Comparison of ENCODE assay signal across 26 mouse cellular contexts in genomic region chr15:67408871-67409559, GRCm38 (mm10).
DNase-seq lines count a peak whose midpoint lies in the region; ATAC-seq and TF ChIP-seq lines count a peak whose summit lies in the region.
"Had no signal": no experiment of that assay in that cellular context is flagged by ENCODE, and none has a peak within 500 bp of the region (broad histone marks: within the 10 kb centered on the region; RNA-seq: fewer than 3 reads in every experiment).

No protein-coding gene starts in this region.

- no peaks in the 10 kb centered on the region for H3K27me3 ChIP-seq in kidney, postnatal 0 days (ENCODE audit: insufficient read depth, low read length)
- no peaks in the 10 kb centered on the region for H3K27me3 ChIP-seq in kidney, adult 2 months (replicated peaks; ENCODE audit: control insufficient read depth, insufficient read depth, low read length)
- H3K27me3 ChIP-seq in lung, postnatal 0 days (replicated peaks; ENCODE audit: insufficient read depth, low read length): no peaks in the 10 kb centered on the region
- H3K27me3 ChIP-seq: forebrain, embryonic 15.5 days; heart, embryonic 12.5 days; kidney, embryonic 15.5 days; liver, embryonic 15.5 days had no signal

- H3K27ac ChIP-seq in kidney, postnatal 0 days: no peak overlapping the region
- H3K27ac ChIP-seq in kidney, adult 2 months (ENCODE audit: insufficient read depth, low read depth, low read length): no peak overlapping the region
- H3K27ac ChIP-seq in lung, postnatal 0 days (ENCODE audit: low read length): no peak overlapping the region
- H3K27ac ChIP-seq: embryonic facial prominence, embryonic 10.5 days; forebrain, embryonic 15.5 days; hindbrain, embryonic 10.5 days; kidney, embryonic 15.5 days; layer of hippocampus, adult 2 months; limb, embryonic 10.5 days; liver, embryonic 15.5 days; stomach, postnatal 0 days had no signal

- TF ChIP-seq CTCF in kidney, postnatal 0 days (IDR thresholded peaks at IDR 0.05; ENCODE audit: low read depth): no peak
- TF ChIP-seq CTCF in kidney, adult 2 months (conservative IDR thresholded peaks at IDR 0.05; ENCODE audit: insufficient read depth, insufficient read length, low read depth, low read length): no peak
- no peak for TF ChIP-seq CTCF in lung, postnatal 0 days (IDR thresholded peaks at IDR 0.05)

- ATAC-seq in kidney, postnatal 0 days (replicated peaks; ENCODE audit: low FRiP score, low read depth): no peak
- peak; percentile 37; the same call in 1 of the 2 replicates for ATAC-seq in lung, postnatal 0 days
- ATAC-seq: forebrain, embryonic 15.5 days; hindbrain, embryonic 16.5 days; intestine, embryonic 16.5 days had no signal

- no peak for TF ChIP-seq EP300 in lung, postnatal 0 days (IDR thresholded peaks at IDR 0.05)

- H3K4me1 ChIP-seq in kidney, postnatal 0 days (replicated peaks; ENCODE audit: insufficient read depth, low read length): no peaks in the 10 kb centered on the region
- no peaks in the 10 kb centered on the region for H3K4me1 ChIP-seq in kidney, adult 2 months (ENCODE audit: control insufficient read depth, insufficient read depth, low read length)
- H3K4me1 ChIP-seq in lung, postnatal 0 days (ENCODE audit: insufficient read depth, low read depth, low read length): no peaks in the 10 kb centered on the region
- H3K4me1 ChIP-seq: forebrain, embryonic 15.5 days; kidney, embryonic 15.5 days had no signal

- 60% methylated on average over 9 of the region's 9 CpGs for WGBS in kidney, postnatal 0 days
- whole genome bisulfite sequencing in kidney, adult 2 months: 60% methylated on average over 9 of the region's 9 CpGs
- WGBS in lung, postnatal 0 days: 50% methylated on average over 9 of the region's 9 CpGs

- peak; percentile 53 for DNase-seq in kidney, postnatal 0 days (ENCODE audit: low spot score)
- DNase-seq in kidney, adult 2 months: no peak
- no peak for DNase-seq in lung, postnatal 0 days (ENCODE audit: low spot score)
- no peak for DNase-seq in lung, postnatal 14 days
- peak; percentile 12 for DNase-seq in CD4-positive helper T cell, adult 2 months (ENCODE audit: low read depth, low spot score)
- peak; percentile 13 for DNase-seq in embryo, embryonic 9.5 days (ENCODE audit: extremely low spot score)
- no peak for DNase-seq in adipocyte (ENCODE audit: low spot score)
- DNase-seq: adrenal gland, postnatal 10 days; cerebellum, adult 2 months; cerebellum, postnatal 25 days; gastrocnemius, postnatal 10 days; heart, postnatal 10 days; liver; right cerebral cortex, postnatal 14 days had no signal

- no peak overlapping the region for H3K4me3 ChIP-seq in kidney, postnatal 0 days (replicated peaks; ENCODE audit: low read depth, low read length)
- no peak overlapping the region for H3K4me3 ChIP-seq in kidney, adult 2 months (ENCODE audit: insufficient read depth, low read depth, low read length)
- H3K4me3 ChIP-seq in lung, postnatal 0 days (ENCODE audit: low read depth, low read length): no peak overlapping the region
- H3K4me3 ChIP-seq: embryonic facial prominence, embryonic 10.5 days; forebrain, embryonic 15.5 days; heart, embryonic 12.5 days; hindbrain, embryonic 10.5 days; kidney, embryonic 15.5 days; layer of hippocampus, adult 2 months; limb, embryonic 10.5 days; liver, embryonic 15.5 days had no signal

- no peak overlapping the region for H3K4me2 ChIP-seq in kidney, postnatal 0 days (ENCODE audit: low read length)
- H3K4me2 ChIP-seq in lung, postnatal 0 days (replicated peaks; ENCODE audit: low read depth, low read length): no peak overlapping the region
- H3K4me2 ChIP-seq: forebrain, embryonic 15.5 days; heart, embryonic 12.5 days; kidney, embryonic 15.5 days; liver, embryonic 15.5 days; midbrain, embryonic 11.5 days had no signal

- H3K9me3 ChIP-seq in kidney, postnatal 0 days (replicated peaks; ENCODE audit: low read length): no peaks in the 10 kb centered on the region
- H3K9me3 ChIP-seq in lung, postnatal 0 days (ENCODE audit: low read length): no peaks in the 10 kb centered on the region
- H3K9me3 ChIP-seq: embryonic facial prominence, embryonic 10.5 days; forebrain, embryonic 15.5 days; heart, embryonic 12.5 days; hindbrain, embryonic 10.5 days; kidney, embryonic 15.5 days; limb, embryonic 10.5 days; liver, embryonic 15.5 days had no signal

- TF ChIP-seq POLR2A in kidney, adult 2 months (IDR thresholded peaks at IDR 0.05; ENCODE audit: low read depth, low read length): no peak

- H3K9ac ChIP-seq in kidney, postnatal 0 days (ENCODE audit: low read depth, low read length): no peak overlapping the region
- no peak overlapping the region for H3K9ac ChIP-seq in lung, postnatal 0 days (replicated peaks; ENCODE audit: low read depth)
- H3K9ac ChIP-seq: forebrain, embryonic 15.5 days; heart, embryonic 12.5 days; kidney, embryonic 15.5 days; liver, embryonic 15.5 days had no signal

- no peaks in the 10 kb centered on the region for H3K36me3 ChIP-seq in kidney, postnatal 0 days (ENCODE audit: insufficient read depth, low read length)
- H3K36me3 ChIP-seq in kidney, adult 2 months (ENCODE audit: control insufficient read depth, insufficient read depth, low read length): no peaks in the 10 kb centered on the region
- no peaks in the 10 kb centered on the region for H3K36me3 ChIP-seq in lung, postnatal 0 days (ENCODE audit: insufficient read depth, low read length)
- H3K36me3 ChIP-seq: embryonic facial prominence, embryonic 10.5 days; forebrain, embryonic 15.5 days; heart, embryonic 12.5 days; hindbrain, embryonic 10.5 days; kidney, embryonic 15.5 days; limb, embryonic 10.5 days; liver, embryonic 15.5 days had no signal

Comparison
In these comparisons a context has a peak if more than half of its experiments do, and no peak if none do; other contexts are left out.
1. DNase-seq: peak in kidney, postnatal 0 days (single experiment), CD4-positive helper T cell, adult 2 months (single experiment) and embryo, embryonic 9.5 days (single experiment); none in kidney, adult 2 months (single experiment), lung, postnatal 0 days (single experiment), lung, postnatal 14 days (single experiment) and adipocyte (single experiment).